Mouse (Mus musculus) CD4-positive, CD25-positive, alpha-beta regulatory T cell, adult 4 months (primary cell): ENCODE measurements around the gene Tnrc18. TPM values are rescaled to one million over a fixed set of nuclear protein-coding genes. Genes with fewer than 3 reads are reported as not detected.
"Not testable (repeated sequence)": the region's sequence is repeated elsewhere in the genome, so short reads cannot be mapped to it uniquely, and the experiment has no call there.

Source experiments
- ATAC-seq: one replicate; pipeline ENCODE4 v1.8.0; 2017
- polyA plus RNA-seq, 2 experiments: library from polyadenylated mRNA; unstranded; fragments of 100-300 nt; shearing (Covaris generic); gene quantifications; one replicate each; pipeline ENCODE4 v1.2.1; 2017

Gene Tnrc18
- polyA plus RNA-seq, result 1 to 10 TPM; 2.8 to 3.7 TPM

- no peak for ATAC-seq
Observed at GRCm38 (mm10) chr5:142817524-142818434, at the start of gene Tnrc18. TSS of gene Tnrc18 (minus strand) at chr5:142817662.

DNA sequence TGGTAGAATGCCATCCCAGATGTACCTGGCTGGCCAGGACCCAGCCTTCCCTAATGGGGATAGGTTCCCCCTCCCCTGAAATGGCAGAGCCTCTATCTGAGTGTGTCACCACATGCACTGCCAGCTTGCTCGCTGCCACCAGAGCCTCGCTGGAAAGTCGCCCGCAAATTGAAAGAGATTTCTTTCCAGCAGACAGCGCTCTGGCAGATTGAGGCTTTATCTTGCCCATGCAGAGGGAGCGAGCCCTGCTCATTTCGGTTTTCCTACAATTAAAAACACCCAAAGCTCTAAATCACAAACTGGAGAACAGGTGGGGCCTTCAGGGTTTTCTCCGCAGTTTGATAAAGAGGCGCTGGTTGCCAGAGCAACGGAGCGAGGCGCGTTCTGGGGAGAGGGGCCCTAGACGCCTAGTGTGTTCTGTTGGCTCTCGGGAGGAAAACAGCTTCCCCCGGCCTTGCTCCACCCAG lies 40.3 kb upstream of the Tnrc18 start:
- no peak for ATAC-seq

DNA sequence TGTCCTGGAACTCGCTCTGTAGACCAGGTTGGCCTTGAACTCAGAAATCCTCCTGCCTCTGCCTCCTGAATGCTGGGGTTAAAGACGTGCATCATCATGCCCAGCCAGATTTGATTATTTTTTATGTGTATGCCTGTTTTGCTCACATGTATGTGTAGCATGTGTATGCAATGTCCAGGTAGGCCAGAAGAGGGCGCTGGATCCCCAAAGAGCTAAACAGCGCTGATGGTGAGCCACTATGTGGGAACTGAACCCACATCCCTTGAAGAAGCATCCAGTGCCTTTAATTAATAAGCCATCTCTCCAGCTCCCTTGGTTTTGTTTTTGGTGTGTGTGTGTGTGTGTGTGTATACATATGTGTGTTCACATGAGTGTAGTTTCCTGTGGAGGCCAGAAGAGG lies 38.9 kb upstream of the Tnrc18 start:
- no peak for ATAC-seq

GRCm38 (mm10) chr5:142854877-142855276 lies 37.4 kb upstream of the Tnrc18 start:
- ATAC-seq, result no peak

DNA sequence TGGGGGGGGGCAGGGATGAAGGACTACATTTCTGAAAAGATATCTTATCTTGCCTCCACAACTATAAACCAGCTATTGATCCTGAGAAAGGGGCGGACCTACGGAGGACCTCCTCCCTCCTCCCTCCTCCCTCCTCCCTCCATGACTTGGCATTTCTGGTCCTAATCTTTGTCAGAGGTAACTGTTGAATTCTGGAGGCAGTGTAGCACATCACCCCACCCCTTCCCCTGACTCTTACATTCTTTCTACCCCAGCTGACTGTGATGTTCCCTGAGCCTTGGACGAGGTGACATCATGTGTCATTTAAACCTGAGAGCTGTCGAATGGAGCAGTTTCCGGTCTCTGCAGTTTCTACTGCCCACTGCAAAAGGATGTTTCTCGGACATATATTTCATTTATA lies 36.1 kb upstream of the Tnrc18 start:
- no peak for ATAC-seq

DNA sequence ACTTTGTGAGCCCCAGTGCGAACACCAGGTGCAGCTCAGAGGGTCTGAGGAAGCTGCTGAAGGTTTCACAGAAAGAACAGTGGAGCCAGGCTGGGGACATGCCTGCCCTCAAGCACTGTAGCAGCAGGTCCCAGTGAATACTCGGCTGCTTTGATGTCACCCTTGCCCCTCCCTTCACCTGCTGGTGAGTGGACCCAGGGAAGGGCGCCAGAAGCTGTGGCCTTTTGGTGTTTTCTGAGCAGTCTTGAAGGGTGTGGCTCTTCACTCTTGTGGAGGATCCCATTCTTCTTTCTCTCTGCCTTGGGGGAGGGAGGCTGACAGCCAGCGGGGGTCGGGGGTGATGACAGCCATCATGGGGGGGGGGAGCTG lies 34.2 kb upstream of the Tnrc18 start:
- ATAC-seq, result no peak

DNA sequence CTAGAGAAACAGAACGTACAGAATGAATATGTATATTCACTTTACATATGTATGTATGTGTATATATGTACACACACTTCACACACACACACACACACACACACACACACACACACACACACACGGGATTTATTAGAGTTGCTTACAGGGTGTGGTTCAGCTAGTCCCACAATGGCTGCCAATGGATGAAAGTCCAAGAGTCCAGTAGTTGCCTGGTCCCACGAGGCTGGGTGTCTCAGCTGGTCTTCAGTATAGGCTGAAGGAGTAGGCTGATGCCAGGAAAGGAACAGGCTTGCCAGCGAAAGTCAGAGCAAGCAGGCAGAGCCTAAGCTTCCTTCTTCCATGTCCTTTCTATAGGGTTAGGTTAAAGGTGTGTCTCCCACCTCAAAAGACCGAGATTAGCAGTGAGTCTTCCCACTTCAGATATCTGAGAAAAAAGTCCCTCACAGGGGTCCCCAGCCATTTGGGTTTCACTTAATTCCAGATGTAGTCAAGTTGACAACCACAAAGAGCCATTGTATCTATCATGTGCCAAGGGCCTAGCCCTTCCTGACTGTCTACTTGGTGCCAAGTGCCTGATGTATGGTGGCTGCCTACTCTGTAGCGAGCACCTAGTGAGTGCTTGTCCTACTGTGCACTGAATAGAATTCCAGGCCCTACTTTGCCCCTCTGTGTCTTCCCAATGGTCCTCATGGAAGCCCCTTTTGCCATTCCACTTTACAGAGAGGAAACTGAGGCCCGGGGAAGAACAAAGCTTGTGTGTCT lies 33.6 kb upstream of the Tnrc18 start:
- no peak for ATAC-seq

- no peak for ATAC-seq
Observed at GRCm38 (mm10) chr5:142850476-142850875, 33.0 kb upstream of the Tnrc18 start.

GRCm38 (mm10) chr5:142848911-142849310 lies 31.4 kb upstream of the Tnrc18 start:
- no peak for ATAC-seq

- no peak for ATAC-seq
Observed at GRCm38 (mm10) chr5:142848149-142848548, 30.7 kb upstream of the Tnrc18 start.

DNA sequence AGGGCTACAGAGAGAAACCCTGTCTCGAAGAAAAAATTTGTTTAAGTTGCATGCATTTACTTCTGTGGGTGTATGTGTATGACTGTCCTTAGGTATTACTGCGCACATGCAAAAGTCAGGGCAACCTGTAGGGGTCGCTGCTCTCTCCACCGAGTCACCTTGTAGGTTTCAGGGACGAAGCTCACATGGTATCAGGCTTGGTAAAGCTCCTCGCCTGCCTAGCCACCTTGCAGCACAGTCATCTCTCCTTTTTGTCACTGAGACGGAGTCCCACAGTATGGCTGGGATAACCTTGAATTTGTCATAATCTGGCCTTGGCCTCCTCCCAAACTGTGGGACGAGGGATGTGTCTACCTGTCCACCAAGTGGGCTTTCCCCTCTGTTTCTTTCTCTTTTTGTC lies 27.0 kb upstream of the Tnrc18 start:
- no peak for ATAC-seq

GRCm38 (mm10) chr5:142842137-142842642 lies 24.7 kb upstream of the Tnrc18 start:
- no peak for ATAC-seq

DNA sequence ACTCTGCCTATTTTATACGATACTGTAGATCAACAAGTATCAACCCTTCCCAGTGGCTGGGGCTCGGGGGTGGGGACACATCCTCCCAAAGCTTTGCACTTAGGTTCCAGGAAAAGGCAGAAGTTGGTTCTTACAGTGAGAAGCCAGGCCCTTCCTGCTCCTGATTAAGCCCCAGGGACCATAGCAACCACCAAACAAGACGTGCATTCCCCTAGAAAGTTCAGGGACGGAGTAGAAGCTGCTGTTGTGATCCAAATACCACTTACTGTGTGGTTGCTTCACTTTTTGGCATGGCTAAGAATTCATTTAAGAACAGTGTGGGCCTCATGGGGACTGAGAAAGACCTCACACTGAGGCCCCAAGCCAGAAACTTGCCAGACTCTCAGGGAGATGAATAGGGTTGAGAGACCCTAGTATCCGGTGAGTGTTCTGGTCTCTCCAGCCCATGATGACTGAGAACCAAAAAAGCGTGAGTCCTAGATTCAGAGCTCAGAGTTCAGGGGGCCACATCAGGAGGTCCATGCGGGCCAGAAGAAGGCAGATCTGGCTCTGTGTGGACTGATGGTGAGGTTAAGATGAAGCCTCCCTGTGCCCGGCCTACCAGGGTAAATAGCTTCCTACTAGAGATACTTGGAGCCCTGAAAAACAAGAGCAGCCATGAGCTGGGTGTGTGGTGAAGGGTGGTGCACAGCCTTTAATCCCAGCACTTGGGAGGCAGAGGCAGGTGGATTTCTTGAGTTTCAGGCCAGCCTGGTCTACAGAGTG lies 24.1 kb upstream of the Tnrc18 start:
- no peak for ATAC-seq

- ATAC-seq, result not testable (repeated sequence)
Observed at GRCm38 (mm10) chr5:142837427-142837826, 20.0 kb upstream of the Tnrc18 start.

DNA sequence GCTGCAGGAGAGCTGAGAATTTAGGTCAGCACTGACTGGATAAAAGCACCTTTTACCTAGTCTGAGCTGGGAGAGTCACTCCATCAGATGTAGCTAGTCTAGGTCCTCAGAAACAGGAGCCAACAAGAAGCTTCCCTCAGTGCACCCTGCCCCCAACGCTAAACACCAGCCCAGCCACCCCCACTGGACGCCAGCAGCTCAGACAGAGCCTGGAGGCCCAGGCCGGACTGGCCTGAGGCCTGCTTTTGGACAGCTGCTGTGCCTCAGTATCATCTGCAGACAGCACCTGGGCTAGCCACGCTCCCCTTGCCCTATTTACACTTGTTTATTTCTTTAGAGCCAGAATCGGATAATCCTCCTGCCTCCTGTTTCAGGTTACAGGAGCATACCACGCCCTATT lies 19.4 kb upstream of the Tnrc18 start:
- ATAC-seq, result no peak

- ATAC-seq, result no peak
Observed at GRCm38 (mm10) chr5:142833646-142834438, 16.4 kb upstream of the Tnrc18 start.

DNA sequence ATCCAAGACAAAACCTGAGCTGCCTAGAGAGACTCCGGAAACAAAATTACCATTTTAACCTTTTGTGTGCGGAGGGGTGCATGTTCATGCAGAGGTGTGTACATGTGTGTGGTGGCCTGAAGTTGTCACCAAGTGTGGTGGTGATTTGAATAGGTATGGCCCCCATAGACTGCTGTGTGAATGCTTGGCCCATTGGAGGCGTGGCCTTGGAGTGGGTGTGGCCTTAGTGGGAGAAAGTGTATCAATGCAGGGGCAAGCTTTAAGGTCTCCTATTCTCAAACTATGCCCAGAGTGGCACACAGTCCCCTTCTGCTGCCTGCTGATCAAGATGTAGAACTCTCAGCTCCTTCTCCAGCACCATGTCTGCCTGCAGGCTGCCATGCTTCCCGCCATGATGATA lies 8.7 kb upstream of the Tnrc18 start:
- ATAC-seq, result no peak

DNA sequence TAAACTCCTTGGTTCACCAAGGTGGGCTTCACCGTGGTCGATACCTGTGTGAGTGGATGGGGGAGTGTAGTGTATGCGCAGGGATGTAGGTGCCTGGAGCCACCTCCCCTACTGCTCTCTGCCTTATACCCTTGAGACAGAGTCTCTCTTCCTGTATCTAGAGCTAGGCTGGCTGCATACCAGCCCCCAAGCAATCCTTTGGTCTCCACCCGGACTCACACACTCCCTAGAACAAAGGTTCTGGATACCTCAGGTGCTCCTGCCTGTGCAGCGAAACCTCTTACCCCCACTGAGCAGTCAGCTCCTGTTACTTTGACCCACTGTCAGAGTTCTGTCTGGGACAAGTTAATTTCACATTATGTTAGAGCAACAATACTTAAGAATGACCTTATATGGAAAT lies 8.2 kb upstream of the Tnrc18 start:
- ATAC-seq, result no peak

- no peak for ATAC-seq
Observed at GRCm38 (mm10) chr5:142824091-142824490, 6.6 kb upstream of the Tnrc18 start.

DNA sequence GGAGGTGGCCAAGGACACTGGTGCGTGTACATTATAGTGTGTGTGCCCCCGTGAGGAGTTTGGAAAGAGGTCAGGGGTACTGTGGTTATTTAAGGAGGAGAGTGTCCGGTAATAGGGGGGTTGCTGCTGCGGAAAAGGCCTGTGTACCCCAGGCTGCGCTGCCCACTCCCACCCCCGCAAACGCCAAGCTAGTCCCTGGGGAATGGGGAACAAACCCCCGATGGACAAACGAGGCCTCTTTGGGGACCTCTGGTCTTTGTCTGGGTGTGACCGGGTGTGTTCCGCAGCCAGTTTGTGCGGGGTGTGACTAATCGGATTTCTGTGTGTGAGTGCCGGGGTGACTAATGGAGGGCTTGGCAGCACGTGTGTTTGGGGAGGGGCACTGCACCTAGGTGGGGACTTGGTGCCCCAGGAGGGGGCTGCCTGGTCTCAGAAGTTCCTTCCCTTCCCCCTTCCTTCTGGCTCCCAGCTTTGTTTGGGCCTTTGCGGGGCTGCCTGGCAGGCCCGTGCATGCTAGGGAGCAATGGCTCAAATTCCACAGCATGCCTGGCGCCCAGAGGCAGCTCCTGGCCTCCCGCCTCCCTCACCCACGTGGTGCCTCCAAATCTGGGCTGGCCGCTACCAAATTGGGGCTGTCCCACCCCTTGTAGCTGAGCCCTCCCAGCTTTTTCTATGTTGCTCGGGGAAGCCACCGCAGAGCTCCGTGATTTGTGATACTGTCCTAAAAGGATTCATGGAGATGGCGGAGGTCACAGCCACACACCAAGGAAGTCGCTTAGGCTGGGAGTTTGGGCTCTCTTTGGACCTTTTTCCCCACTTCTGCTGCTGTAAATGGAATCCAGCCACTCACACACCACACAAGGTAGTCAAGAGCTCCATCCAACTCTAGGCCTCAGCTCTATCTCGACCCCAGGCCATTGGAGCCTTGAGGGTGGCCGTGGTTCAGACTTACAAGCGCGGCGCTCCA lies 5.9 kb upstream of the Tnrc18 start:
- no peak for ATAC-seq
